Mouse (Mus musculus) heart, embryonic 14.5 days (tissue): Measurements from ENCODE around the gene Lenep. TPM values are rescaled to one million over a fixed set of nuclear protein-coding genes. Genes with fewer than 3 reads are reported as not detected.
A peak's percentile ranks its signal among the peaks of the same experiment; 100 is the strongest.

Source experiments
- ATAC-seq: fragments of 200-750 bp; cut with Nextera tagmentation; 2 replicates; pipeline ENCODE4 v1.8.0; 2017; ENCODE audit warnings: low read depth, moderate TSS enrichment; ENCODE audit not compliant: insufficient number of reproducible peaks, insufficient read depth, low FRiP score
- H3K27ac ChIP-seq, 2 experiments: fragments of 200-500 bp in 1 of 2; fragments of 300-500 bp in 1 of 2; sonication (generic) in 1 of 2; replicated peaks in 1 of 2; 2 replicates each; pipeline ENCODE4 v1.5.1; 2012 to 2014; ENCODE audit warnings: low read depth in 2 of 2, low read length in 2 of 2, control low read depth in 1 of 2, mild to moderate bottlenecking in 1 of 2, mixed read lengths in 1 of 2; ENCODE audit not compliant: control insufficient read depth in 1 of 2, insufficient read depth in 1 of 2
- H3K27me3 ChIP-seq: fragments of 300-500 bp; sonication (generic); 2 replicates; pipeline ENCODE4 v1.6.1; 2014; ENCODE audit warnings: mild to moderate bottlenecking, low read length, control low read depth; ENCODE audit not compliant: control insufficient read depth, insufficient read depth
- H3K36me3 ChIP-seq: fragments of 300-500 bp; sonication (generic); 2 replicates; pipeline ENCODE4 v1.6.1; 2014; ENCODE audit warnings: mild to moderate bottlenecking, control low read depth, low read length, mixed read lengths; ENCODE audit not compliant: control insufficient read depth, insufficient read depth
- H3K4me1 ChIP-seq, 2 experiments: fragments of 200-500 bp in 1 of 2; fragments of 300-500 bp in 1 of 2; sonication (generic) in 1 of 2; 2 replicates each; pipeline ENCODE4 v1.6.1; 2012 to 2014; ENCODE audit warnings: low read length in 2 of 2, control low read depth in 1 of 2, mixed read lengths in 1 of 2; ENCODE audit not compliant: control insufficient read depth in 2 of 2, insufficient read depth in 2 of 2
- H3K4me2 ChIP-seq: fragments of 300-500 bp; sonication (generic); 2 replicates; pipeline ENCODE4 v1.6.1; 2014; ENCODE audit warnings: mild to moderate bottlenecking, low read length
- H3K4me3 ChIP-seq, 2 experiments: fragments of 200-500 bp in 1 of 2; fragments of 300-500 bp in 1 of 2; sonication (generic) in 1 of 2; 2 replicates each; pipeline ENCODE4 v1.5.1; 2012 to 2014; ENCODE audit warnings: low read length in 2 of 2, mild to moderate bottlenecking in 2 of 2, control low read depth in 1 of 2, low read depth in 1 of 2, moderate library complexity in 1 of 2; ENCODE audit not compliant: control insufficient read depth in 1 of 2, insufficient read depth in 1 of 2
- H3K9ac ChIP-seq: fragments of 300-500 bp; sonication (generic); 2 replicates; pipeline ENCODE4 v1.6.1; 2014; ENCODE audit warnings: mild to moderate bottlenecking, low read length
- H3K9me3 ChIP-seq: fragments of 300-500 bp; sonication (generic); 2 replicates; pipeline ENCODE4 v1.6.1; 2016; ENCODE audit warnings: low read length, control low read depth; ENCODE audit not compliant: control insufficient read depth
- WGBS: fragments of 180-500 bp; shearing (Covaris S2); extraction: QIAGEN DNeasy Blood & Tissue Kit; methylation state at CpG from one replicate; pipeline ENCODE4 v1.1.7; 2014; 5-methylcytosine and 5-hydroxymethylcytosine counted together
- polyA plus RNA-seq: library from polyadenylated mRNA; unstranded; fragments of >200 nt; fragmentation: Nextera tagmentation; extraction: Ambion mirVana; gene quantifications from 2 replicates; pipeline ENCODE4 v1.2.1, GENCODE M21; 2014

Lenep gene
- polyA plus RNA-seq, 1 experiment from 2014 or later = not detected

GRCm38 (mm10) chr3:89418861-89419250 lies 16.3 kb upstream of the Lenep start:
- H3K4me1 ChIP-seq = peaks cover 14 to 41% of the 10 kb centered on the region in 2 experiments
- peak overlapping the region; percentile 87 for H3K4me2 ChIP-seq
- H3K9me3 ChIP-seq = no peaks in the 10 kb centered on the region
- H3K9ac ChIP-seq = peak overlapping the region; percentile 84
- no peaks in the 10 kb centered on the region for H3K27me3 ChIP-seq
- no peak for ATAC-seq
- H3K4me3 ChIP-seq = peak overlapping the region; percentile 59 to 75
- peak overlapping the region; percentile 91 to 99 for H3K27ac ChIP-seq
- peaks cover 36% of the 10 kb centered on the region for H3K36me3 ChIP-seq
- WGBS = 0% methylated on average over 16 of the region's 16 CpGs

- ATAC-seq = peak; percentile 89
- no peaks in the 10 kb centered on the region for H3K9me3 ChIP-seq
- under 1% methylated on average over 39 of the region's 39 CpGs for WGBS
- peaks cover 14 to 41% of the 10 kb centered on the region in 2 experiments for H3K4me1 ChIP-seq
- H3K4me3 ChIP-seq = peak within 1 kb of the TSS; percentile 59 to 75
- H3K9ac ChIP-seq = peak within 1 kb of the TSS; percentile 84
- peak within 1 kb of the TSS; percentile 87 for H3K4me2 ChIP-seq
- H3K27ac ChIP-seq = peak within 1 kb of the TSS; percentile 91 to 99
- H3K27me3 ChIP-seq = no peaks in the 10 kb centered on the region
- peaks cover 33% of the 10 kb centered on the region for H3K36me3 ChIP-seq
Observed at GRCm38 (mm10) chr3:89418170-89418860, 15.7 kb upstream of the Lenep start, which contains the start of the genes Cks1b and Shc1. Gene Cks1b, minus strand, starts transcription at chr3:89418383. Gene Shc1, plus strand, starts transcription at chr3:89418443.

GRCm38 (mm10) chr3:89417840-89418169 lies 15.2 kb upstream of the Lenep start:
- H3K4me2 ChIP-seq = peak overlapping the region; percentile 84
- H3K9ac ChIP-seq = peak overlapping the region; percentile 79
- no peaks in the 10 kb centered on the region for H3K27me3 ChIP-seq
- H3K27ac ChIP-seq = peak overlapping the region; percentile 81 to 86
- no peaks in the 10 kb centered on the region for H3K9me3 ChIP-seq
- H3K4me1 ChIP-seq = peaks cover 14 to 40% of the 10 kb centered on the region in 2 experiments
- WGBS = under 1% methylated on average over 20 of the region's 20 CpGs
- ATAC-seq = peak; percentile 13; the same call in 1 of the 2 replicates
- peaks cover 33% of the 10 kb centered on the region for H3K36me3 ChIP-seq
- peak overlapping the region; percentile 59 to 75 for H3K4me3 ChIP-seq

- WGBS = 31% methylated on average over 2 of the region's 2 CpGs
- Histone ChIP-seq H3K27me3 (no peaks in the 10 kb centered on the region), H3K4me1 (peaks cover 14 to 35% of the 10 kb centered on the region in 2 experiments), H3K9me3 (no peaks in the 10 kb centered on the region), H3K4me3 (peak overlapping the region; percentile 59 to 75; a peak in 3 of 4 replicates), H3K27ac (peak overlapping the region; percentile 52 to 86; a peak in 3 of 4 replicates), H3K9ac (peak overlapping the region; percentile 79), H3K36me3 (peaks cover 33% of the 10 kb centered on the region), H3K4me2 (peak overlapping the region; percentile 84)
- ATAC-seq = no peak
Observed at GRCm38 (mm10) chr3:89417131-89417530, 14.5 kb upstream of the Lenep start.

- H3K4me2 ChIP-seq = no peak overlapping the region
Observed at GRCm38 (mm10) chr3:89416158-89416557, 13.6 kb upstream of the Lenep start.

GRCm38 (mm10) chr3:89411490-89412393 lies 9.1 kb upstream of the Lenep start, which contains the start of gene Flad1:
Gene Flad1, minus strand, starts transcription at chr3:89411870.
- WGBS = 6% methylated on average over 28 of the region's 28 CpGs
- Histone ChIP-seq H3K27ac (peak within 1 kb of the TSS; percentile 33 to 50; a peak in 2 of 4 replicates), H3K4me1 (peaks cover 6 to 11% of the 10 kb centered on the region in 2 experiments), H3K27me3 (no peaks in the 10 kb centered on the region), H3K4me2 (peak within 1 kb of the TSS; percentile 87), H3K4me3 (peak within 1 kb of the TSS; percentile 71 to 82), H3K9ac (peak within 1 kb of the TSS; percentile 82), H3K36me3 (peaks cover 52% of the 10 kb centered on the region), H3K9me3 (no peaks in the 10 kb centered on the region)
- ATAC-seq = peak; percentile 99

More at GRCm38 (mm10) chr3:89416158-89416557, 13.6 kb upstream of the Lenep start:
- WGBS = 94% methylated on average over 8 of the region's 8 CpGs
- Histone ChIP-seq H3K36me3 (peaks cover 33% of the 10 kb centered on the region), H3K27ac (no peak overlapping the region), H3K9ac (no peak overlapping the region), H3K4me3 (no peak overlapping the region), H3K4me1 (peaks cover 8 to 28% of the 10 kb centered on the region in 2 experiments), H3K27me3 (no peaks in the 10 kb centered on the region), H3K9me3 (no peaks in the 10 kb centered on the region)
- no peak for ATAC-seq

GRCm38 (mm10) chr3:89410864-89411263 lies 8.3 kb upstream of the Lenep start:
- H3K9me3 ChIP-seq = no peaks in the 10 kb centered on the region
- peak overlapping the region; percentile 71 to 82 for H3K4me3 ChIP-seq
- no peak for ATAC-seq
- H3K27me3 ChIP-seq = no peaks in the 10 kb centered on the region
- H3K4me1 ChIP-seq = peaks cover 6 to 7% of the 10 kb centered on the region in 2 experiments
- peaks cover 47% of the 10 kb centered on the region for H3K36me3 ChIP-seq
- peak overlapping the region; percentile 87 for H3K4me2 ChIP-seq
- H3K27ac ChIP-seq = 0 out of 4 replicates have a peak overlapping the region, but pooled peaks of 1 of the 2 experiments have one; percentile 33
- WGBS = 75% methylated on average over 10 of the region's 10 CpGs
- peak overlapping the region; percentile 82 for H3K9ac ChIP-seq
